Mouse (Mus musculus): Measurements from ENCODE around the gene Nrxn3. TPM values are rescaled to one million over a fixed set of nuclear protein-coding genes. Genes with fewer than 3 reads are reported as not detected.

Gene Nrxn3
- polyA plus RNA-seq, 1 experiment from 2014 or later, result 3.7 TPM

GRCm38 (mm10) chr12:89977479-89977878, 1254.8 kb downstream of the Nrxn3 start:
- no peaks in the 10 kb centered on the region for H3K9me3 ChIP-seq
- no peaks in the 10 kb centered on the region for H3K4me1 ChIP-seq
- no peak overlapping the region for H3K4me2 ChIP-seq (replicated peaks)
- no peak overlapping the region for H3K4me3 ChIP-seq
- H3K27ac ChIP-seq, result peak overlapping the region; percentile 61
- 78% methylated on average over 5 of the region's 5 CpGs for WGBS
- H3K36me3 ChIP-seq, result no peaks in the 10 kb centered on the region
- ATAC-seq (ENCODE audit: insufficient number of reproducible peaks, insufficient read depth, low FRiP score, low TSS enrichment), result no peak
- no peaks in the 10 kb centered on the region for H3K27me3 ChIP-seq
- no peak overlapping the region for H3K9ac ChIP-seq

GRCm38 (mm10) chr12:89979190-89979589, 1256.5 kb downstream of the Nrxn3 start:
- Histone ChIP-seq H3K36me3 (no peaks in the 10 kb centered on the region), H3K27me3 (no peaks in the 10 kb centered on the region), H3K4me2 (replicated peaks) (no peak overlapping the region), H3K4me1 (no peaks in the 10 kb centered on the region), H3K9ac (no peak overlapping the region), H3K27ac (no peak overlapping the region), H3K4me3 (no peak overlapping the region), H3K9me3 (no peaks in the 10 kb centered on the region)
- ATAC-seq (ENCODE audit: insufficient number of reproducible peaks, insufficient read depth, low FRiP score, low TSS enrichment), result no peak
- 68% methylated on average over 1 of the region's 1 CpGs for WGBS

GRCm38 (mm10) chr12:89982445-89982844, 1259.8 kb downstream of the Nrxn3 start:
- Histone ChIP-seq H3K36me3 (no peaks in the 10 kb centered on the region), H3K4me3 (no peak overlapping the region), H3K27ac (no peak overlapping the region), H3K4me1 (no peaks in the 10 kb centered on the region), H3K4me2 (replicated peaks) (no peak overlapping the region), H3K27me3 (no peaks in the 10 kb centered on the region), H3K9me3 (no peaks in the 10 kb centered on the region), H3K9ac (no peak overlapping the region)
- 65% methylated on average over 5 of the region's 5 CpGs for WGBS
- no peak for ATAC-seq (ENCODE audit: insufficient number of reproducible peaks, insufficient read depth, low FRiP score, low TSS enrichment)

GRCm38 (mm10) chr12:89983399-89983798, 1260.7 kb downstream of the Nrxn3 start:
- no peak overlapping the region for H3K27ac ChIP-seq
- H3K27me3 ChIP-seq, result no peaks in the 10 kb centered on the region
- H3K4me2 ChIP-seq (replicated peaks), result no peak overlapping the region
- no peak overlapping the region for H3K4me3 ChIP-seq
- H3K9ac ChIP-seq, result no peak overlapping the region
- H3K4me1 ChIP-seq, result no peaks in the 10 kb centered on the region
- H3K9me3 ChIP-seq, result no peaks in the 10 kb centered on the region
- ATAC-seq (ENCODE audit: insufficient number of reproducible peaks, insufficient read depth, low FRiP score, low TSS enrichment), result no peak
- H3K36me3 ChIP-seq, result no peaks in the 10 kb centered on the region

GRCm38 (mm10) chr12:89986219-89986618, 1263.5 kb downstream of the Nrxn3 start:
- Histone ChIP-seq H3K36me3 (no peaks in the 10 kb centered on the region), H3K4me3 (no peak overlapping the region), H3K27me3 (no peaks in the 10 kb centered on the region), H3K27ac (no peak overlapping the region), H3K4me2 (replicated peaks) (no peak overlapping the region), H3K9me3 (no peaks in the 10 kb centered on the region), H3K4me1 (no peaks in the 10 kb centered on the region), H3K9ac (no peak overlapping the region)
- no peak for ATAC-seq (ENCODE audit: insufficient number of reproducible peaks, insufficient read depth, low FRiP score, low TSS enrichment)
- 82% methylated on average over 6 of the region's 6 CpGs for WGBS

- no peak for ATAC-seq (ENCODE audit: insufficient number of reproducible peaks, insufficient read depth, low FRiP score, low TSS enrichment)
- Histone ChIP-seq H3K4me1 (no peaks in the 10 kb centered on the region), H3K27ac (no peak overlapping the region), H3K9me3 (no peaks in the 10 kb centered on the region), H3K4me3 (no peak overlapping the region), H3K36me3 (no peaks in the 10 kb centered on the region), H3K27me3 (no peaks in the 10 kb centered on the region), H3K4me2 (replicated peaks) (no peak overlapping the region), H3K9ac (no peak overlapping the region)
- 83% methylated on average over 5 of the region's 5 CpGs for WGBS
These were observed 1270.6 kb downstream of the Nrxn3 start for GRCm38 (mm10) chr12:89993273-89993672.

GRCm38 (mm10) chr12:89995392-89995791, 1272.7 kb downstream of the Nrxn3 start:
- no peaks in the 10 kb centered on the region for H3K27me3 ChIP-seq
- H3K27ac ChIP-seq, result no peak overlapping the region
- H3K4me1 ChIP-seq, result no peaks in the 10 kb centered on the region
- H3K9me3 ChIP-seq, result no peaks in the 10 kb centered on the region
- H3K9ac ChIP-seq, result no peak overlapping the region
- H3K4me2 ChIP-seq (replicated peaks), result no peak overlapping the region
- 81% methylated on average over 4 of the region's 4 CpGs for WGBS
- H3K4me3 ChIP-seq, result no peak overlapping the region
- no peak for ATAC-seq (ENCODE audit: insufficient number of reproducible peaks, insufficient read depth, low FRiP score, low TSS enrichment)
- no peaks in the 10 kb centered on the region for H3K36me3 ChIP-seq

- Histone ChIP-seq H3K36me3 (no peaks in the 10 kb centered on the region), H3K27me3 (no peaks in the 10 kb centered on the region), H3K4me3 (no peak overlapping the region), H3K4me1 (no peaks in the 10 kb centered on the region), H3K27ac (no peak overlapping the region), H3K9ac (no peak overlapping the region), H3K9me3 (no peaks in the 10 kb centered on the region), H3K4me2 (replicated peaks) (no peak overlapping the region)
- WGBS, result 72% methylated on average over 2 of the region's 2 CpGs
- ATAC-seq (ENCODE audit: insufficient number of reproducible peaks, insufficient read depth, low FRiP score, low TSS enrichment), result no peak
These were observed 1287.6 kb downstream of the Nrxn3 start for GRCm38 (mm10) chr12:90010280-90010679.

- no peak for ATAC-seq (ENCODE audit: insufficient number of reproducible peaks, insufficient read depth, low FRiP score, low TSS enrichment)
- Histone ChIP-seq H3K4me1 (no peaks in the 10 kb centered on the region), H3K4me3 (no peak overlapping the region), H3K9ac (no peak overlapping the region), H3K27me3 (no peaks in the 10 kb centered on the region), H3K27ac (no peak overlapping the region), H3K4me2 (replicated peaks) (no peak overlapping the region), H3K9me3 (no peaks in the 10 kb centered on the region), H3K36me3 (no peaks in the 10 kb centered on the region)
- 28% methylated on average over 2 of the region's 2 CpGs for WGBS
These were observed 1291.3 kb downstream of the Nrxn3 start for GRCm38 (mm10) chr12:90013958-90014357.

- Histone ChIP-seq H3K27ac (no peak overlapping the region), H3K4me2 (replicated peaks) (no peak overlapping the region), H3K27me3 (no peaks in the 10 kb centered on the region), H3K4me1 (no peaks in the 10 kb centered on the region), H3K36me3 (no peaks in the 10 kb centered on the region), H3K9ac (no peak overlapping the region), H3K9me3 (no peaks in the 10 kb centered on the region), H3K4me3 (no peak overlapping the region)
- WGBS, result 28% methylated on average over 3 of the region's 3 CpGs
- ATAC-seq (ENCODE audit: insufficient number of reproducible peaks, insufficient read depth, low FRiP score, low TSS enrichment), result no peak
These were observed 1304.3 kb downstream of the Nrxn3 start for GRCm38 (mm10) chr12:90027023-90027422.

GRCm38 (mm10) chr12:90041038-90041437, 1318.4 kb downstream of the Nrxn3 start:
- H3K9ac ChIP-seq, result no peak overlapping the region
- H3K4me1 ChIP-seq, result no peaks in the 10 kb centered on the region
- no peak overlapping the region for H3K4me2 ChIP-seq (replicated peaks)
- 47% methylated on average over 1 of the region's 1 CpGs for WGBS
- no peak overlapping the region for H3K4me3 ChIP-seq
- no peak for ATAC-seq (ENCODE audit: insufficient number of reproducible peaks, insufficient read depth, low FRiP score, low TSS enrichment)
- H3K9me3 ChIP-seq, result no peaks in the 10 kb centered on the region
- H3K27me3 ChIP-seq, result no peaks in the 10 kb centered on the region
- no peaks in the 10 kb centered on the region for H3K36me3 ChIP-seq
- H3K27ac ChIP-seq, result no peak overlapping the region

GRCm38 (mm10) chr12:90056256-90056655, 1333.6 kb downstream of the Nrxn3 start:
- Histone ChIP-seq H3K27me3 (no peaks in the 10 kb centered on the region), H3K4me2 (replicated peaks) (no peak overlapping the region), H3K4me1 (peaks cover 2% of the 10 kb centered on the region; the same call in 1 of the 2 replicates), H3K9ac (no peak overlapping the region), H3K4me3 (no peak overlapping the region), H3K27ac (no peak overlapping the region), H3K36me3 (no peaks in the 10 kb centered on the region), H3K9me3 (no peaks in the 10 kb centered on the region)
- 87% methylated on average over 5 of the region's 5 CpGs for WGBS
- no peak for ATAC-seq (ENCODE audit: insufficient number of reproducible peaks, insufficient read depth, low FRiP score, low TSS enrichment)

GRCm38 (mm10) chr12:90059786-90060185, 1337.1 kb downstream of the Nrxn3 start:
- Histone ChIP-seq H3K36me3 (no peaks in the 10 kb centered on the region), H3K27ac (no peak overlapping the region), H3K4me1 (peaks cover 4% of the 10 kb centered on the region; the same call in 1 of the 2 replicates), H3K9ac (no peak overlapping the region), H3K4me3 (no peak overlapping the region), H3K27me3 (no peaks in the 10 kb centered on the region), H3K4me2 (replicated peaks) (no peak overlapping the region), H3K9me3 (no peaks in the 10 kb centered on the region)
- WGBS, result 80% methylated on average over 3 of the region's 3 CpGs
- ATAC-seq (ENCODE audit: insufficient number of reproducible peaks, insufficient read depth, low FRiP score, low TSS enrichment), result no peak
